Mouse (Mus musculus) brain, embryonic 14.5 days (tissue): ENCODE measurements around the gene Elp4.

Experiments
- CTCF ChIP-seq: fragments of 200-500 bp; IDR thresholded peaks from 2 replicates; pipeline ENCODE4 v1.5.1; 2012; ENCODE audit warnings: inconsistent platforms, mild to moderate bottlenecking, moderate library complexity, borderline replicate concordance; ENCODE audit not compliant: insufficient read depth, insufficient read length; ENCODE audit errors: extremely low read depth
- POLR2A ChIP-seq: fragments of 200-500 bp; IDR thresholded peaks from 2 replicates; pipeline ENCODE4 v1.6.1; 2012; ENCODE audit warnings: mild to moderate bottlenecking, inconsistent platforms, borderline replicate concordance; ENCODE audit not compliant: poor library complexity, insufficient read depth, insufficient read length, severe bottlenecking; ENCODE audit errors: extremely low read depth

DNA sequence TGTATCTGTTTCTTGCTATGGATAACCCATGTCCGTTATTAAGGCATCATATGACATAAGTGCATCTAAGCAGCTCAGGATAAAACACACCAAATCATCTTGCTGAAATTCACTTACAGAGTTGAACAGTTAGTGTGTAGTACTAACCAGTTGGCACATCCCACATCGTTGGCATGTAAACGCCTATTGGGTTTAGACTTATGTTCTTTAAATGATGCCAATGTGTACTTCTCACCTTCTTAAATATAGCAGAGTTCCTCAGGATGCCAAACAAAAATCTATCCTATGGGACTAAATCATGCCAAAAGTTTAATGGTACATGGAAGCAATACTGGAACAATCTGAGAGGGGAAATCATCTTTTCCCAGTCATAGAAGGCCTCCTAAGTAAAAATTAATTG is 173.7 kb downstream of the Elp4 start:
- TF ChIP-seq POLR2A (no peak), CTCF (no peak)
